ENCODE assay signal across 13 mouse cellular contexts in the genomic region with DNA sequence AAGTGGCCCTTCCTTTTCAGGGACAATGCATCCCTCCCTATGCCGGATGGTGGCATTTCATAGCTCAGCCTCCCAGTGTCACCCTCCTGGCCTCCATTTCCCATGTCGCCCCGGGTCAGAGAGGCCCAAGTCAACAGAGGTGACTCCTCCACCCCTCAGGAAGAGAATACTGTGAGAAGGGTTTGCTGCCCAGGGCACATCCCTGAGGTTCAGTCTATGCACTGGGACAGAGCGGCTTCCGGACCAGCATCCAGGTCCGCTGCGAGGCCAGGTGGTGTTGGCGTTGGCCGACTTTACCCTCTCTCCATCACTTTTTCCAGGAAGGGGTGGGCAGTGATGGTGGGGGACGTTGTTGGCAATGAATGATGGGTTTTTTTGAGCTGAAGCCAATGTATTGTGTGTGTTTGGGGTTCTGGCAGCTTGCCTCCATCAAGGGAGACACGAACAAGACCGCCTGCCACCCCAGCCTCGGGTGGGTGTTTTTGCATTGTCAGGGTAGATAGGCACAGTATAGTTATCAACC. TPM values are rescaled to one million over a fixed set of nuclear protein-coding genes. Genes with fewer than 3 reads are reported as not detected.
A peak's percentile ranks its signal among the peaks of the same experiment; 100 is the strongest.
DNase-seq lines count a peak whose midpoint lies in the region; ATAC-seq and TF ChIP-seq lines count a peak whose summit lies in the region.
"Had no signal": no experiment of that assay in that cellular context is flagged by ENCODE, and none has a peak within 500 bp of the region (broad histone marks: within the 10 kb centered on the region; RNA-seq: fewer than 3 reads in every experiment).

No protein-coding gene starts in this region.

- no peaks in the 10 kb centered on the region for H3K36me3 ChIP-seq in lung, postnatal 0 days (ENCODE audit: insufficient read depth, low read length)
- no peaks in the 10 kb centered on the region for H3K36me3 ChIP-seq in kidney, embryonic 15.5 days
- no peaks in the 10 kb centered on the region for H3K36me3 ChIP-seq in forebrain, embryonic 15.5 days
- H3K36me3 ChIP-seq: midbrain, embryonic 15.5 days had no signal

- ATAC-seq in lung, postnatal 0 days, result peak; percentile 43
- ATAC-seq in kidney, embryonic 15.5 days (replicated peaks; ENCODE audit: low FRiP score), result peak; percentile 40; the same call in 1 of the 2 replicates
- ATAC-seq in forebrain, embryonic 15.5 days (replicated peaks), result no peak
- ATAC-seq: midbrain, embryonic 15.5 days had no signal

- 55% methylated on average over 13 of the region's 13 CpGs for WGBS in lung, postnatal 0 days
- WGBS in kidney, embryonic 15.5 days, result 72% methylated on average over 13 of the region's 13 CpGs
- 74% methylated on average over 13 of the region's 13 CpGs for WGBS in forebrain, embryonic 15.5 days

- H3K27me3 ChIP-seq in lung, postnatal 0 days (replicated peaks; ENCODE audit: insufficient read depth, low read length), result no peaks in the 10 kb centered on the region
- H3K27me3 ChIP-seq in kidney, embryonic 15.5 days, result no peaks in the 10 kb centered on the region
- H3K27me3 ChIP-seq in forebrain, embryonic 15.5 days, result no peaks in the 10 kb centered on the region
- H3K27me3 ChIP-seq: midbrain, embryonic 15.5 days had no signal

- H3K4me3 ChIP-seq in lung, postnatal 0 days (ENCODE audit: low read depth, low read length), result no peak overlapping the region
- H3K4me3 ChIP-seq in kidney, embryonic 15.5 days (replicated peaks), result no peak overlapping the region
- H3K4me3 ChIP-seq in forebrain, embryonic 15.5 days, result no peak overlapping the region
- H3K4me3 ChIP-seq: left cerebral cortex, adult 2 months; midbrain, embryonic 15.5 days had no signal

- H3K27ac ChIP-seq in lung, postnatal 0 days (ENCODE audit: low read length), result peak overlapping the region; percentile 52; the same call in 1 of the 2 replicates
- H3K27ac ChIP-seq in kidney, embryonic 15.5 days, result peak overlapping the region; percentile 72; the same call in 1 of the 2 replicates
- H3K27ac ChIP-seq in forebrain, embryonic 15.5 days (replicated peaks), result no peak overlapping the region
- H3K27ac ChIP-seq: left cerebral cortex, adult 2 months; liver, embryonic 14.5 days; midbrain, embryonic 15.5 days had no signal

- H3K4me2 ChIP-seq in lung, postnatal 0 days (replicated peaks; ENCODE audit: low read depth, low read length), result no peak overlapping the region
- no peak overlapping the region for H3K4me2 ChIP-seq in kidney, embryonic 15.5 days
- H3K4me2 ChIP-seq in forebrain, embryonic 15.5 days (replicated peaks), result no peak overlapping the region
- H3K4me2 ChIP-seq: midbrain, embryonic 15.5 days had no signal

- peak; percentile 43 to 71 for DNase-seq in adrenal gland, adult (ENCODE audit: inconsistent age in 2 of 2, low spot score in 1 of 2)
- no peak for DNase-seq in adrenal gland, postnatal 4 days (ENCODE audit: low spot score in 2 of 2)
- no peak for DNase-seq in lung, postnatal 0 days (ENCODE audit: low spot score)
- DNase-seq in lung, adult 18-20 months, result no peak
- peak; percentile 21 for DNase-seq in skeletal muscle tissue, adult 2 months (ENCODE audit: low read depth, low spot score)
- no peak for DNase-seq in ovary, postnatal 10 days (ENCODE audit: low spot score)
- DNase-seq: cerebellum, adult 8-10 months; thymus, adult 2 months had no signal

- no peak for TF ChIP-seq CTCF in lung, postnatal 0 days (IDR thresholded peaks at IDR 0.05)

- H3K4me1 ChIP-seq in lung, postnatal 0 days (ENCODE audit: insufficient read depth, low read depth, low read length), result peaks cover 5% of the 10 kb centered on the region; the same call in 1 of the 2 replicates
- H3K4me1 ChIP-seq in kidney, embryonic 15.5 days, result peaks cover 7% of the 10 kb centered on the region; the same call in 1 of the 2 replicates
- no peaks in the 10 kb centered on the region for H3K4me1 ChIP-seq in forebrain, embryonic 15.5 days
- H3K4me1 ChIP-seq: midbrain, embryonic 15.5 days had no signal

- H3K9me3 ChIP-seq in lung, postnatal 0 days (ENCODE audit: low read length), result no peaks in the 10 kb centered on the region
- H3K9me3 ChIP-seq in kidney, embryonic 15.5 days (replicated peaks), result no peaks in the 10 kb centered on the region; the same call in 1 of the 2 replicates
- no peaks in the 10 kb centered on the region for H3K9me3 ChIP-seq in forebrain, embryonic 15.5 days
- H3K9me3 ChIP-seq: midbrain, embryonic 15.5 days had no signal

- H3K9ac ChIP-seq in lung, postnatal 0 days (replicated peaks; ENCODE audit: low read depth), result no peak overlapping the region
- no peak overlapping the region for H3K9ac ChIP-seq in kidney, embryonic 15.5 days
- no peak overlapping the region for H3K9ac ChIP-seq in forebrain, embryonic 15.5 days (replicated peaks)
- H3K9ac ChIP-seq: liver, embryonic 14.5 days; midbrain, embryonic 15.5 days had no signal

- TF ChIP-seq EP300 in lung, postnatal 0 days (IDR thresholded peaks at IDR 0.05), result peak; percentile 46; the same call in 1 of the 2 replicates

RNA-seq across cellular contexts. Expression of gene Lta4h, which starts 34.4 kb away (rescaled TPM):
- 10 to 100 TPM; 90.0 to 93.3 TPM for total RNA-seq in adrenal gland, postnatal 4 days (2021)
- 88.6 and 95.6 TPM in 2 replicates for polyA plus RNA-seq in lung, postnatal 0 days (2015; fragmentation: Nextera tagmentation; extraction: Ambion mirVana)
- polyA plus RNA-seq in kidney, embryonic 15.5 days (2015; fragmentation: Nextera tagmentation; extraction: Ambion mirVana), result 170 and 174 TPM in 2 replicates
- 95.1 and 99.0 TPM in 2 replicates for polyA plus RNA-seq in forebrain, embryonic 15.5 days (2015; fragmentation: Nextera tagmentation; extraction: Ambion mirVana)

Comparison
In these comparisons a context has a peak if more than half of its experiments do, and no peak if none do; other contexts are left out.
1. DNase-seq: peak in adrenal gland, adult (2 of 2) and skeletal muscle tissue, adult 2 months (single experiment); none in adrenal gland, postnatal 4 days (0 of 2), lung, postnatal 0 days (single experiment), lung, adult 18-20 months (0 of 2) and ovary, postnatal 10 days (single experiment).